Mouse (Mus musculus): ENCODE data around the gene Cass4.

- TF ChIP-seq CTCF (IDR thresholded peaks at IDR 0.05; ENCODE audit: extremely low read depth, insufficient read length, insufficient replicate concordance, low read depth, low read length) (no peak), POLR2A (IDR thresholded peaks at IDR 0.05; ENCODE audit: low read depth, low read length) (no peak)
These were observed 42.8 kb upstream of the Cass4 start for GRCm38 (mm10) chr2:172350773-172351172.

Data from small intestine, adult 2 months (tissue).